Mouse (Mus musculus) left cerebral cortex, postnatal 10 days (tissue): ENCODE results near the gene Tgds. TPM values are rescaled to one million over a fixed set of nuclear protein-coding genes. Genes with fewer than 3 reads are reported as not detected.
A peak's percentile ranks its signal among the peaks of the same experiment; 100 is the strongest.
"Not testable (repeated sequence)": the region's sequence is repeated elsewhere in the genome, so short reads cannot be mapped to it uniquely, and the experiment has no call there.

Experiments used
- DNase-seq, 2 experiments: peaks; one replicate each; pipeline ENCODE4 v3.0.0; 2021 to 2022; ENCODE audit warnings: low spot score in 2 of 2, mixed read lengths in 1 of 2; ENCODE audit errors: extremely low spot score in 1 of 2
- intact Hi-C: fragments of 180-260 bp; cut with DNase I; formaldehyde crosslinking; loops from one replicate; pipeline ENCODE4 v1.15.1; 2025
- total RNA-seq, 2 experiments: library from RNA; stranded (reverse); gene quantifications; 2 replicates each; pipeline ENCODE4 v1.2.3; 2021

The Tgds gene
- total RNA-seq, 2 experiments from 2014 or later, result 8.7 to 9.6 TPM

DNA sequence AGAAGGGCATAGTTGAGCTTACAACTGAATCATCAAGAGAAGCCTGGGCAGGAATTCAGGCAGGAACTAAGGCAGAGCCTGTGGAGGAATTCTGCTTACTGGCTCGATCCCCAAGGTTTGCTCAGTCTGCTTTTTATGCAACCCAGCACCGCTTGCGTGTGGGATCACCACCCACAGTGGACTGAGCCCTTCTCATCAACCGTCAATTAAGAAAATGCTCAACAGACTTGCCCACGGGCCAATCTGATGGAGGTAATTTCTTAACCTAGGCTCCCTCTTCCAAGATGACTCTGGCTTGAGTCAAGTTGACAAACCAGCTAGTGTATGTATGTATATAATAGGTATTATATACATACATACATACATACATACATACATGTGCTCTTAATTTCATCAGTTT lies 9.7 kb upstream of the Tgds start:
- intact Hi-C loops, result no loop called here
- no peak for DNase-seq

- intact Hi-C loops, result no loop called here
- no peak for DNase-seq
Measured at GRCm38 (mm10) chr14:118137487-118137886, 4.9 kb upstream of the Tgds start.

- peak; percentile 96 to 98 for DNase-seq
- intact Hi-C loops, result no loop called here
Measured at GRCm38 (mm10) chr14:118136744-118137452, 4.3 kb upstream of the Tgds start, which contains the start of gene Gpr180. Gene Gpr180 (plus strand): TSS chr14:118137158.

DNA sequence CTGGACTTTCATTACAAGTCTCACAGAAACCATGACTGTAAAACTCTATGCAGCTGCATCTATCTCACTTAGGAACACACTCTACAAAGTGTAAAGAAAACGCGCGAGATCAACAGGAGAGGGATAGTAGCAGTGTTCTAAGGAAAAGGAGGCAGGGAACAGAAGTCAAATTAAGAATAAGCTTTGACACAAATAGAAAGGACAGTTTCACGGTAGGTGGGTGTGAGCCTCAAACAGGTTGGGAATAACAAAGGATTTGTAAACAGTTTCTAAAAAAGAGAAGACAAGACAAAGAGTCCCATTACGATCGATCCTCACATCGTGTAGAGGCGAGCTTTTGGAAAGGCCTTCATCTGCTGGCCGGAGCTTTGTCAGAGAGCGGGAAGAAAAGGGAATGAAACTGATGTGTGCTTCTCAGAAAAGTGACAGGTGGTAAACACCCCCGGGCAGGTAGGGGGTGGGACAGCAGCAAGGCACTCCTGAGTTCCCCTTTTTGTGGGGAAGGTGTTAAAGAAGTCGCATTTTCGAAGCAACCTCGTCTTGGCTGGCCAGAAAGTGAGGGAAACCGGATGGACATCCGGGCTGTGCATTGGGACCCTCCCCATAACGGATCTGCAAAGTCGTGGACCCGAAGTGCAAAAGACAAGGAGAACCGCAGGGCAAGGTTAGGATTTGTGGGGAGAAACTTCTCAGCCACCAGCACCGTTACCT lies 469 bp downstream of the Tgds start:
- no peak for DNase-seq
- intact Hi-C loops, result loop anchor here (5.0 kb wide), 1 partner anchor 130 kb away; no protein-coding TSS in a partner anchor

DNA sequence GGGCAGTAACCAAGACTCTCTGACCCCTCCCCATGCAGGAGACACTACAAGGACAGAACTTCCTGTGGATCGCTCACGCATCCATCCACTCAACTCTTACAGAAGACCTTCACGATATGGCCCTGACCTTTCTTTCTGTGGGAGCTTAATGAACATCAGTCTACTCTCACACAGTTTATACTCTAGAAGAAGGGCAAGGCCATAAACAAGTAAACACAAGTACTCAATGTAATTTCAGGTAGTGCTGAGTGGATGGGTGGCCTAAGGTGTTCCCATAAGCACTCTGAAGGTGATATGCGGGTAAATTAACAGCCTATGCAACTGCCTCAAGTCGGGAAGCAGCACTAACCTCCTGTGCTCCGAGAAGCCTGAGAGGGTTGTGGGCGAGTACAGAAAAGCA lies 1.1 kb downstream of the Tgds start:
- DNase-seq, result no peak
- intact Hi-C loops, result loop anchor here (5.0 kb wide), 1 partner anchor 129 kb away; no protein-coding TSS in a partner anchor

- intact Hi-C loops, result no loop called here
- DNase-seq, result no peak
Measured at GRCm38 (mm10) chr14:118126301-118126700, 6.3 kb downstream of the Tgds start.

GRCm38 (mm10) chr14:118124771-118125170 lies 7.8 kb downstream of the Tgds start:
- intact Hi-C loops, result no loop called here
- no peak for DNase-seq

DNA sequence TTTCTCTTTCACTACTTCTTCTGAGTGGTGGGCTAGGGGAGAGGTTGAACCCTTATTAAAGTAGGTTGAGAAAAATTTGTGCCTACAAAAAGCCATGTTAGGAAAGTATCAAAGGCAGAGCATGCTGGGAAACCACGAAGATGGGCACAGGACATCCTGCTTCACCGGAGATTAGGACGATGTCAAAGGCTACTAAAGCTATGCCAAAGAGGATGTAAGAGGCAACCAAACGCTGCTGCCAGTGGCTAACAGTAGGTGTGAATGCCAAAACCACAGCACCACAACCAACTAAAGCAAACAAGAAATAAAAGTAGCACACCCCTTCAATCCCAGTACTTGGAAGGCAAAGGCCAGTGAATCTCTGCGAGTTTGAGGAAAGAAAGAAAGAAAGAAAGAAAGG lies 8.4 kb downstream of the Tgds start:
- no peak for DNase-seq
- intact Hi-C loops, result no loop called here

DNA sequence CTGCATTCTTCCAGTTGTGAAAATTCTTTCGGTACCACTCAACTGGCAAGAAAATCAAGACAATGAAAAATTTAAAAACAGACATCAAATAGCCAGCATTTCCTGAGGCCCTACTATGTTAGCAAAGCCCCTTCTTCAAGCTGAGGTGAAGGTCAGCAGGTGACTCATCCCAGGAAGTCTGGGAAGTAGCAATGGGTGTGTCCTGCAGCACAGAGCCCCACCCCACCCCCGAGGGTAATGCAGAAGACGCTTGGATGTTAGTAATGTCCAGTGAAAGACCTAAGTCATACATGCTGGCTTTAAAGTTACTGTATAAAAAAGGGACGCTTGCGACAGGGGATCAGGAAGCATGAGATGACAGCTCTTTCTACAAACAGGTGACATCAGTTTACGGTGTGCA lies 19.4 kb downstream of the Tgds start:
- no peak for DNase-seq
- intact Hi-C loops, result no loop called here

DNA sequence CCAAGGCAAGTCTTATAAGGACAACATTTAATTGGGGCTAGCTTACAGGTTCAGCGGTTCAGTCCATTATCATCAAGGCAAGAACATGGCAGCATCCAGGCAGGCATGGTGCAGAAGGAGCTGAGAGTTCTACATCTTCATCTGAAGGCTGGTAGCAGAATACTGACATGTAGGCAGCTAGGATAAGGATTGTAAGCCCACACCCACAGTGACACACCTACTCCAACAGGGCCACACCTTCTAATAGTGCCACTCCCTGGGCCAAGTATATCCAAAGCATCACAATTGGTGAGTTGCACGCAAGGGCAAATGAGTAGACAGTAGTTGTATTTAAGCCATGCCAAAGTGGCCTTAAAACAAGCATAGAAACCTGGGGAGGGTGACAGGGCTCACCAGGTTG lies 25.1 kb downstream of the Tgds start:
- DNase-seq, intact Hi-C loops: not testable (repeated sequence)

- intact Hi-C loops, result no loop called here
Measured at GRCm38 (mm10) chr14:118101227-118101990, 31.1 kb downstream of the Tgds start.

GRCm38 (mm10) chr14:118098265-118098664 lies 34.3 kb downstream of the Tgds start:
- intact Hi-C loops, result no loop called here
- no peak for DNase-seq

More at GRCm38 (mm10) chr14:118101227-118101990, 31.1 kb downstream of the Tgds start:
- no peak for DNase-seq

- intact Hi-C loops, result no loop called here
- DNase-seq, result peak in 1 of 2 experiments; percentile 9
Measured at GRCm38 (mm10) chr14:118089806-118090392, 42.7 kb downstream of the Tgds start.

DNA sequence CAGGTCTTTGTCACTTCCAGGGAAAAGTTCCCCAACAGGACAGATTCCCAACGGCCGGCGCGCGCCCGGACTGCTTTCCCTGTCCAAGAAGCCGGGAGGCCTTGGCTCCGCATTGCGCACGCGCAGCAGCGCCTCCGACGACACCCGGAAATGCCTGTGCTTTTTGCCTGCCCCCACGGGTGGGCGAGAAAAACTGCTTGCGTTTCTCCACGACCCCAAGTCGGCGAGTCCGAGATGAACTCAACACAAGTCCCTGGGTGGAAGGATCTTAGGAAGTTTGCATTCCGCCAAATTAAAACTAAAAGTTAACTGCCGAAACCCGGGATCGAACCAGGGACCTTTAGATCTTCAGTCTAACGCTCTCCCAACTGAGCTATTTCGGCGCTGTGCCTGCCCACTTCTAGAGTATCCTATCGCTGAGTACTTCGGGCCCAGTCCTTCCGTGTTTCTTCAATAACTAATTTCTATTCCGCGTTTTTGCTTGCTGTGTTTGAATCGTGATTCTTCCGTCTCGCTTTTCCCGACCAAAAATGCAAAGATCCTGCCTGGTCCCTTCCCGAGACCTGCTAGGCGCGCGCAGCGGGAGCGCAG lies 43.2 kb downstream of the Tgds start:
- DNase-seq, result peak; percentile 81 to 95
- intact Hi-C loops, result no loop called here

DNA sequence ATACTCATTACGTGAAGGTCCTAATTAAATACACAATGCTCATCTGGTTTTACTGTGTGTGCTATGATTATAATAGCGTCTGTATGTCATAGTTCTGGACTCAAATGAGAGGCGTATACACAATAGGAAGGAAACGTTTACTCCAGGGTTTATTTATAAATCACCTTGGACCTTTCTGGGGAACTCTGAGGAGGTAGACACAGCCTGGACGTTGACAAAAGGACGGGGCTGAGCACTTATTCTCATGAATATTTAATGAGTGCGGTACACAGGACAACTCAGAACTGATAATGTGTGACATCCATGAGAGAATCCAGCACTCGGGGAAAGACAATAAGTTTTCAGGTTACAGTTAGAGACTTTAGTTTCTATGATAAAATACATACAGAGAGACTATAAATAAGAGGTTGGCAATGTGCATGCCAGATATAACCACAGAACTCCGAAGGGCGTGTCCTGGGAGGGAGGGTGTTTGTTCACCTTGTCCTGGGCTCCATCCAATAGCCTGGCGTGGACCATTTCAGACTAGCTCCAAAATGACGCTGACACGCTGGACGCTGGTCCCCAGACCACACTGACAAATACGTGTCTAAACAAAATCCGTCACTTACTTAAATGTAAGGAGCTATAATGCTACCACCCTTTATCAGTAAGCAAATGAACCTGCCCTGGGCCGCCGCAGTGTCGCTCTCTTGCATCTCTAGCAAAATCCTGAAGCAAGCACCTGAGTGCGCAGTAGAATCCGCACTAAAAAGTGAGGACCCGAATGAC lies 43.9 kb downstream of the Tgds start:
- intact Hi-C loops, result no loop called here
- DNase-seq, result no peak

- intact Hi-C loops, result no loop called here
- DNase-seq, result no peak
Measured at GRCm38 (mm10) chr14:118086271-118087035, 46.1 kb downstream of the Tgds start.

DNA sequence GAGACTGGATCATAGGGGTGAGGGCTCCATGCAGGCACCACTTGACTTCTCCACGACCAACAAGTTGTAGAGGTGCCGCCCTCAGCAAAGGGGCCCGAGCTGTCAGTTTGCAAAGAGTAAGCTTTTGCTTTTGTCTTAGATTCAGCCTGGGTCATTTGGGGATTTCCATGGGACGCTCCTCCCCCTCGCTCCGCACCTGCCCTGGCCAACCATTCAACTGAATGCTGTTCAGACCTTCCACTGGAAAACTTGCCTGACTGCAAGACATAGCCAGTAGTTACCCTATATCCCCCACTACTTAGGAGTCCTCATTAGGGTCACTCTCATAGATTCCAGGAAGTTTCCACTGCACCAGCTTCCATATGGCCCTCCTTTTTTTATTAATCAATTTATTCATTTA lies 48.7 kb downstream of the Tgds start:
- no peak for DNase-seq
- intact Hi-C loops, result no loop called here
